Mouse (Mus musculus): Measurements from ENCODE around the gene Glb1l. TPM values are rescaled to one million over a fixed set of nuclear protein-coding genes. Genes with fewer than 3 reads are reported as not detected.

The Glb1l gene
- polyA plus RNA-seq, 1 experiment from 2014 or later = 9.2 TPM

- peaks cover 56% of the 10 kb centered on the region for H3K4me1 ChIP-seq (ENCODE audit: control insufficient read depth, insufficient read depth, low read length)
- peak; percentile 62 for ATAC-seq
- 41% methylated on average over 2 of the region's 2 CpGs for WGBS
- peak overlapping the region; percentile 34; the same call in 1 of the 2 replicates for H3K9ac ChIP-seq (ENCODE audit: low read depth, low read length)
- H3K4me3 ChIP-seq (ENCODE audit: low read length) = peak overlapping the region; percentile 13; the same call in 1 of the 2 replicates
- peak overlapping the region; percentile 14; the same call in 1 of the 2 replicates for H3K4me2 ChIP-seq (ENCODE audit: low read depth, low read length)
- H3K27me3 ChIP-seq (replicated peaks; ENCODE audit: control insufficient read depth, insufficient read depth, low read length) = peaks cover 7% of the 10 kb centered on the region; the same call in 1 of the 2 replicates
- peak overlapping the region; percentile 89 for H3K27ac ChIP-seq (ENCODE audit: low read length)
- H3K9me3 ChIP-seq (ENCODE audit: control insufficient read depth, low read length) = no peaks in the 10 kb centered on the region
- H3K36me3 ChIP-seq (ENCODE audit: control insufficient read depth, insufficient read depth, low read length) = peaks cover 21% of the 10 kb centered on the region
Observed at GRCm38 (mm10) chr1:75214442-75214841, 3.8 kb upstream of the Glb1l start.

- Histone ChIP-seq H3K9me3 (ENCODE audit: control insufficient read depth, low read length) (no peaks in the 10 kb centered on the region), H3K27ac (ENCODE audit: low read length) (peak overlapping the region; percentile 89; the same call in 1 of the 2 replicates), H3K4me2 (ENCODE audit: low read depth, low read length) (0 out of 2 replicates have a peak overlapping the region, but pooled peaks have one; percentile 8), H3K9ac (ENCODE audit: low read depth, low read length) (no peak overlapping the region), H3K4me1 (ENCODE audit: control insufficient read depth, insufficient read depth, low read length) (peaks cover 60% of the 10 kb centered on the region), H3K27me3 (replicated peaks; ENCODE audit: control insufficient read depth, insufficient read depth, low read length) (no peaks in the 10 kb centered on the region), H3K36me3 (ENCODE audit: control insufficient read depth, insufficient read depth, low read length) (peaks cover 21% of the 10 kb centered on the region), H3K4me3 (ENCODE audit: low read length) (no peak overlapping the region)
- ATAC-seq = peak; percentile 3; the same call in 1 of the 2 replicates
- 75% methylated on average over 7 of the region's 7 CpGs for WGBS
Observed at GRCm38 (mm10) chr1:75213096-75213495, 2.5 kb upstream of the Glb1l start.

- Histone ChIP-seq H3K9ac (ENCODE audit: low read depth, low read length) (no peak overlapping the region), H3K4me1 (ENCODE audit: control insufficient read depth, insufficient read depth, low read length) (peaks cover 57% of the 10 kb centered on the region), H3K4me3 (ENCODE audit: low read length) (no peak overlapping the region), H3K27me3 (replicated peaks; ENCODE audit: control insufficient read depth, insufficient read depth, low read length) (no peaks in the 10 kb centered on the region), H3K27ac (ENCODE audit: low read length) (no peak overlapping the region), H3K4me2 (ENCODE audit: low read depth, low read length) (0 out of 2 replicates have a peak overlapping the region, but pooled peaks have one; percentile 8), H3K36me3 (ENCODE audit: control insufficient read depth, insufficient read depth, low read length) (peaks cover 21% of the 10 kb centered on the region), H3K9me3 (ENCODE audit: control insufficient read depth, low read length) (no peaks in the 10 kb centered on the region)
- WGBS = 61% methylated on average over 4 of the region's 4 CpGs
- ATAC-seq = no peak
Observed at GRCm38 (mm10) chr1:75212542-75212941, 1.9 kb upstream of the Glb1l start.

GRCm38 (mm10) chr1:75211141-75211708 lies 612 bp upstream of the Glb1l start:
- Histone ChIP-seq H3K27ac (ENCODE audit: low read length) (0 out of 2 replicates have a peak overlapping the region, but pooled peaks have one; percentile 42), H3K4me2 (ENCODE audit: low read depth, low read length) (peak overlapping the region; percentile 87), H3K4me3 (ENCODE audit: low read length) (peak overlapping the region; percentile 90), H3K4me1 (ENCODE audit: control insufficient read depth, insufficient read depth, low read length) (peaks cover 55% of the 10 kb centered on the region), H3K27me3 (replicated peaks; ENCODE audit: control insufficient read depth, insufficient read depth, low read length) (no peaks in the 10 kb centered on the region), H3K36me3 (ENCODE audit: control insufficient read depth, insufficient read depth, low read length) (peaks cover 21% of the 10 kb centered on the region), H3K9ac (ENCODE audit: low read depth, low read length) (peak overlapping the region; percentile 96), H3K9me3 (ENCODE audit: control insufficient read depth, low read length) (no peaks in the 10 kb centered on the region)
- WGBS = 10% methylated on average over 17 of the region's 17 CpGs
- ATAC-seq = no peak

GRCm38 (mm10) chr1:75208967-75209678 lies 1.5 kb downstream of the Glb1l start:
- 11% methylated on average over 34 of the region's 34 CpGs for WGBS
- H3K9ac ChIP-seq (ENCODE audit: low read depth, low read length) = peak overlapping the region; percentile 73
- H3K27me3 ChIP-seq (replicated peaks; ENCODE audit: control insufficient read depth, insufficient read depth, low read length) = no peaks in the 10 kb centered on the region
- H3K4me2 ChIP-seq (ENCODE audit: low read depth, low read length) = peak overlapping the region; percentile 66
- H3K4me1 ChIP-seq (ENCODE audit: control insufficient read depth, insufficient read depth, low read length) = peaks cover 45% of the 10 kb centered on the region
- H3K9me3 ChIP-seq (ENCODE audit: control insufficient read depth, low read length) = no peaks in the 10 kb centered on the region
- ATAC-seq = no peak
- peaks cover 13% of the 10 kb centered on the region for H3K36me3 ChIP-seq (ENCODE audit: control insufficient read depth, insufficient read depth, low read length)
- H3K4me3 ChIP-seq (ENCODE audit: low read length) = peak overlapping the region; percentile 54
- peak overlapping the region; percentile 48; the same call in 1 of the 2 replicates for H3K27ac ChIP-seq (ENCODE audit: low read length)

GRCm38 (mm10) chr1:75201236-75201635 lies 9.4 kb downstream of the Glb1l start:
- Histone ChIP-seq H3K4me1 (ENCODE audit: control insufficient read depth, insufficient read depth, low read length) (no peaks in the 10 kb centered on the region), H3K9me3 (ENCODE audit: control insufficient read depth, low read length) (no peaks in the 10 kb centered on the region), H3K27ac (ENCODE audit: low read length) (no peak overlapping the region), H3K27me3 (replicated peaks; ENCODE audit: control insufficient read depth, insufficient read depth, low read length) (no peaks in the 10 kb centered on the region), H3K4me2 (ENCODE audit: low read depth, low read length) (no peak overlapping the region), H3K4me3 (ENCODE audit: low read length) (no peak overlapping the region), H3K36me3 (ENCODE audit: control insufficient read depth, insufficient read depth, low read length) (peaks cover 8% of the 10 kb centered on the region), H3K9ac (ENCODE audit: low read depth, low read length) (no peak overlapping the region)
- WGBS = 79% methylated on average over 1 of the region's 1 CpGs
- ATAC-seq = no peak

GRCm38 (mm10) chr1:75192452-75192851 lies 18.2 kb downstream of the Glb1l start:
- H3K4me2 ChIP-seq (ENCODE audit: low read depth, low read length) = peak overlapping the region; percentile 81
- H3K27me3 ChIP-seq (replicated peaks; ENCODE audit: control insufficient read depth, insufficient read depth, low read length) = no peaks in the 10 kb centered on the region
- peak overlapping the region; percentile 91 for H3K4me3 ChIP-seq (ENCODE audit: low read length)
- WGBS = under 1% methylated on average over 19 of the region's 19 CpGs
- peaks cover 17% of the 10 kb centered on the region for H3K4me1 ChIP-seq (ENCODE audit: control insufficient read depth, insufficient read depth, low read length)
- no peaks in the 10 kb centered on the region for H3K9me3 ChIP-seq (ENCODE audit: control insufficient read depth, low read length)
- ATAC-seq = peak; percentile 66
- H3K27ac ChIP-seq (ENCODE audit: low read length) = peak overlapping the region; percentile 98
- H3K36me3 ChIP-seq (ENCODE audit: control insufficient read depth, insufficient read depth, low read length) = peaks cover 8% of the 10 kb centered on the region
- peak overlapping the region; percentile 90 for H3K9ac ChIP-seq (ENCODE audit: low read depth, low read length)

GRCm38 (mm10) chr1:75191622-75192402 lies 18.8 kb downstream of the Glb1l start, which contains the start of the genes Ankzf1 and Atg9a:
TSS of gene Ankzf1 (plus strand) at chr1:75192151.
TSS of gene Atg9a (minus strand) at chr1:75192196.
- Histone ChIP-seq H3K27me3 (replicated peaks; ENCODE audit: control insufficient read depth, insufficient read depth, low read length) (no peaks in the 10 kb centered on the region), H3K9ac (ENCODE audit: low read depth, low read length) (peak within 1 kb of the TSS; percentile 93), H3K27ac (ENCODE audit: low read length) (peak within 1 kb of the TSS; percentile 98), H3K9me3 (ENCODE audit: control insufficient read depth, low read length) (no peaks in the 10 kb centered on the region), H3K4me3 (ENCODE audit: low read length) (peak within 1 kb of the TSS; percentile 91), H3K36me3 (ENCODE audit: control insufficient read depth, insufficient read depth, low read length) (peaks cover 14% of the 10 kb centered on the region), H3K4me1 (ENCODE audit: control insufficient read depth, insufficient read depth, low read length) (peaks cover 17% of the 10 kb centered on the region), H3K4me2 (ENCODE audit: low read depth, low read length) (peak within 1 kb of the TSS; percentile 81)
- under 1% methylated on average over 56 of the region's 56 CpGs for WGBS
- peak; percentile 99 for ATAC-seq

GRCm38 (mm10) chr1:75191258-75191621 lies 19.4 kb downstream of the Glb1l start:
- peak overlapping the region; percentile 91 for H3K4me3 ChIP-seq (ENCODE audit: low read length)
- no peak for ATAC-seq
- H3K36me3 ChIP-seq (ENCODE audit: control insufficient read depth, insufficient read depth, low read length) = peaks cover 18% of the 10 kb centered on the region
- peaks cover 17% of the 10 kb centered on the region for H3K4me1 ChIP-seq (ENCODE audit: control insufficient read depth, insufficient read depth, low read length)
- H3K9ac ChIP-seq (ENCODE audit: low read depth, low read length) = peak overlapping the region; percentile 93
- WGBS = 41% methylated on average over 5 of the region's 5 CpGs
- no peaks in the 10 kb centered on the region for H3K27me3 ChIP-seq (replicated peaks; ENCODE audit: control insufficient read depth, insufficient read depth, low read length)
- peak overlapping the region; percentile 69 for H3K4me2 ChIP-seq (ENCODE audit: low read depth, low read length)
- H3K27ac ChIP-seq (ENCODE audit: low read length) = peak overlapping the region; percentile 89
- no peaks in the 10 kb centered on the region for H3K9me3 ChIP-seq (ENCODE audit: control insufficient read depth, low read length)
